Mouse (Mus musculus) layer of hippocampus, adult 9-11 months (tissue): ENCODE data around the gene Nit2.
"Not testable (repeated sequence)": the region's sequence is repeated elsewhere in the genome, so short reads cannot be mapped to it uniquely, and the experiment has no call there.

Source experiments
- DNase-seq: peaks from one replicate; pipeline ENCODE4 v3.0.0; 2022

The Nit2 gene

DNA sequence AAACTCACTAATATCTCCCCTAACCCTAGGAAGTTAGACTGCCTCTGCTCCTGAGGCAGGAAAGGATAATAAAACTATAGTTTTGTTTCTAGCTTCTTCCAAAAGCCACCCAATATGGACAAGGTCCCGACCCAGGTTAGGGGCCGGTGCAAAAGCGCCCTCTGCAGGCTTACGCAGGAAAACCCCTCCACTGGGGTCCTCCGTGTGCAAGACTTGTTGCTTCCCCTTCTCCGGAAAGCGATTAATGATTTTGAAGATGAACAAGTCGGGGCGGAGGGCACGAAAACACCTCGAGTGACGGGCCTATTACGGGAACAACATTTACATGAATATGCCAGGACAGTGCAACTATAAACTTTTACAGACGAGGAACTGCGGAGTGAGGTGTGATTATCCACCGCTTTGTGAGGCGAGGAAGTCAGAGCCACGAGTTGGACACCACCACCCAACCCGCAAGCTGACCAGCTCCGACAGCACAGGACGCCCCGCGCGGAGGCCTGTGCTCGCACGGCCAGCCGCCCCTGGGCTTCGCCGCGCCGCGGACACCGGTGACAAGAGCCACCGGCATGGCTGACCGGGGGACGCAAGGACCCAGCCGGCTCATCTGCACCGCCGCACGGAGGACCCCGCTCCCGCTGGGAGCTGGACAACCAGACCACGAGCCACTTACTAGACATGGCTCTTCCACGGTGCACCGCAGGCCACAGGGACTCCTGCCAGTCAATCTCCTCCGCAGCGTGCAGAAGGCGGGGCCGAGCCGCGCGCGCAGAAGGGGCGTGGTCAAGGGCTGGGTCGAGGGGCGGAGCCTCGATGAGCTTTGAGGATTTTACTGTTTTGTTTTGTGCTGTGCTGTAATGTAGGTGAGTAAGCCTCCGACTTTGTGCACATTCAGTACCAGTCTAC lies at the start of gene Nit2:
TSS of gene Nit2 (minus strand) at position 731 of the 903 bp plus-strand sequence.
- DNase-seq: peak; percentile 92

DNA sequence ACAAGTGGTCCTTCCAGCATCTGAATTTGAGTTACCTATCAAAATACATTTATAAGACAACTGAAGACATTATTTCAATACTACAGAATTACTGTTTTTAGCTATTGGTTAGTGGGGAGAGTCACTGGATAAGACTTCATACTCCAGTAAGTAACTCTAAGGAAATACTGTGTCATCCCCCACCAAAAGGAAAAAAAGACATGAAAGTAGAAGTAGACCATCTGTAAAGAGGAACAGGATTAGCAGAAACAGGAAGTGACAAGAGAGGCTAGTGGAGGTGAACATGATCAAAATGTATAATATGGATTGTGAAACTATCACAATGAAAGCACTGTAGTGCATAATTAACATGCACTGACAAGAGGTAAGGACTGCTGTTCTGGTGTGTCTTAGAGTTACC lies 48.8 kb upstream of the Nit2 start:
- DNase-seq: no peak

DNA sequence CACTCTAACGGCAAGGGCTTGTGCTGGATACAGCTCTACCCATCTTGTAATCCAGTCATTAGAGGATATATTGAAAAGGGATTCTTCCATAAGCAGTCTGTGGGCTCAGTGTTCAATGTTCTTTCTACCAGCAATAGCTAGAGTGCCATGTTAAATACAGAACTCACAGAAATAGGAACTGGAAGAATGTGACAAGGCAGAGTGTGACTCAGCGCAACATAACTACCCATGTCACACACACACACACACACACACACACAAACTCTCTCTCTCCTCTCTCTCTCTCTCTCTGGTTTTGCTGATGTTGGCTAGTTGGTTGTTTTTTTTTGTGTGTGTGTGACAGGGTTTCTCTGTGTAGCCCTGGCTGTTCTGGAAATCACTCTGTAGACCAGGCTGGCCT lies 43.9 kb upstream of the Nit2 start:
- no peak for DNase-seq

DNA sequence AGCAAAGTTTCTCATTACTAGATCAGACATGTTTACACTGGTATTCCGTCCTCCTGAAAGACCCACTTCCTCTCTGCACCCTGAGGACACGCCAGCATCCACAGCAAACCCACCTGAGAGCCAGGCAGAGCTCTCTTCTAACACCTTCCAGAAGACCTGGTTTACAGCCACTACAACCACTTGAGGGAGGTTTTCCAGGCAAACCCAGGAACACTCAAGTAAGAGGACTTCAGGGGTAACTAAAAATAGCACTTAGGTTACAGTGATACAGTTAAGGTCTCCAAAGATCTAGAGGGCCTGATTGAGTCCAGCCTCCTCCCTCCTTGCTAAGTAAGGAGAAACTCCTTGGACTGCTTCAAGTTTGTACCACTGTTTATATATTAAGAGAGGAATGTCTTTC lies 41.2 kb upstream of the Nit2 start:
- no peak for DNase-seq

DNA sequence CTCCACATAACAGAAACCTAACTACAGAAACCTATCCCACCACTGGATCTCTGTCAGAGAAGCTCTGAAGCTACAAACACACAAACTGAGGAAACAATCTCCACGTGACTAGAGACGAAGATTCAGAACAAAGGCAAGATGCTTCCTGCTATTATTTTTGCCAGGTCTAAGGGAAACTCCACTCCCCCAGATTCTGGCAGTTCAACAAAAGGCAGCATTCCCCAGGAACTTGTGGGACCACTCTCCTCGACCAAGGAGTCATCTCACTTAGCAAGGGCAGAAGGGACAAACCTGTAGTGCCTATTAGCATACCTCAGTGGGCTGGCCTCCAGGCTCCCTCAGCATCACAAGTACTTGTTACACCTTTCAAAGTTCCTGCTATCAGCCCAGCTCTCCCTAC lies 30.1 kb upstream of the Nit2 start:
- DNase-seq: no peak

DNA sequence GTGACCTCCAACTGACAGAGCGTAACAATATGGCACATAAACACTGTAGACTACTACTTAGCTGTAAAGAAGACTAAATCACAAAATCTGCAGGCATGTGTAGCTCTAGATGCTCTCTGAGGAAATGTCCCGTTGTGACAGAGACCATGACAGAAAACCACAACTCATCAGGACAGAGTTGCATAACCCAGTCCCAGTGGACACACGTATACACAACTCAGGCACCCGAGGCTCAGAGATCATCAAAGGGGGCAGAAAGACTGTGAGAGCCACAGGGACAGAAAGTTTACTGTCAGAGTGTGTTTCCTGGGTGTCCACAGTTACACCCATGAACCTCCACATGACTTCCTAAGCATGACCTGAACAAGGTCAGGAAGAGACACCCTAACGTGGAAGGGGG lies 29.4 kb upstream of the Nit2 start:
- DNase-seq: no peak

DNA sequence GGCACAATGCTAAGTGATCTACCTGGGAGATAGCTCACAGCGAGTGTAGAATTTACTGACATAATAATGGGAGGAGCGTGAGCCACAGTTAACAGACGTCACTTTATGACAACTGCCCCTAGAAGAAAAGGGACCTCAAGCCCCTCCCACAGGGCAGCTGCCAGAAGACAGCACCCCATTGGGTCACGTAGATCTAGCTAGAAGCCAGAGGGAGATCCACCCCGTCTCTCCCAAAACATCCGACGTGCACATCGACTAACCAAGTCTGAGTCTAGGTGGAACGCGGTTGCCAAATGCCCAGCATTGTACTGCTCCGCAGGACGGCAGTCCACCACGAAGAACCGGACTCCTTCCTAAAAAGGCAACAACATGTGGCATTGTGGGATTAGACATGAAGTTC lies 24.1 kb upstream of the Nit2 start:
- DNase-seq: no peak

DNA sequence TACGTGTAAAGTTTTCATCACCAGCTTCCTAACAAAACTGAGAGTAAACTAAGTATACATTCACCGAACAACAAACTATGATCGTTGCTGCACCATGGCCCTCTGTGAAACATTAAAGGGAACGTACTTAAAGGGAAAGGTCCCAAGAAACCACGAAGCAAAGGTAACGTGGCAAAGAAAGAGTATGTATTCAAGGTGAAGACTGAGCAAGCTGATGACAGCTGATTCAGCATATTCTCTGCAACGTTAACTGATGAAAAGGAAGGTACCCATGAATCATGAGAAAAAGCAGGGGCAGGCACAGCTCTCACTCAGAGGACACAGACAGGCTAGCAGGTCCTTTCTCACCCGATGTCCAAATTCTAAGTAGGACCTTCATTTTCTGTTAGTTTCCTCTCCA lies 23.2 kb upstream of the Nit2 start:
- no peak for DNase-seq

DNA sequence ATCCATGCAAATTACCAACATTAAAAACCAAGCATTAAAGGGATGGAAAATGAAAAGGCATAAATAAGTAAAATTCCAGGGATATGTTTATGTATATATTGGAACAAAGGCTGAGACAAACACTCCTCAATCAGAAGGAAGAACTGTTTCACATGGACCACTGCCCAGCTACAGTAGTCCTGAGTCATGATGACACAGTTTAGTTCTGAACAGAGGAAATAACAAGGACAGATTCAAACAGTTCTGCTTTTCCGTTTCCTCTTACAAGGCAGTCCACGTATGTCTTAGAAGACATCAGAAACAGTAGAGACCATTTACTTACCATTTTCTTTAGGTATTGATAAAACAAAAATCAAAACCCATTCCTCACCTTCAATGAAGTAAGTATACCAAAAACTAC lies 22.4 kb upstream of the Nit2 start:
- peak; percentile 32 for DNase-seq

DNA sequence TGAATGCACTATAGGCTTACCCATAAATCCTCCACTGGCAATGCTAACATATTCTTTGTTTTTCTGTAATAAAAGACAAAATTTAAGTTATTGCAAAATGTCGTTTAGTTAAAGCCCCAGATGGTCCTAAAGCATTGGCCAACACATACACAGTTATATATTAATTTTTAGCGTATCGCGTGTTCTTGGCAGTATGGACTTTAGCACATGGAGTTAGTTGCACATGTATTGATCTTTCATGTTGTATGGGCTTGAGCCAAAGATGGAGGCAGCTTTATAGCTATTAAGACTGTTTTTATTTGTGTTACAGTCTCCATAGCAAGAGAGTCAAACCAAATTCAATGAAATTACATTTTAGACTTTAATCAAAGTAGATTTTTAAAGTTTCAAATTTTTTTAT lies 19.5 kb upstream of the Nit2 start:
- no peak for DNase-seq

DNA sequence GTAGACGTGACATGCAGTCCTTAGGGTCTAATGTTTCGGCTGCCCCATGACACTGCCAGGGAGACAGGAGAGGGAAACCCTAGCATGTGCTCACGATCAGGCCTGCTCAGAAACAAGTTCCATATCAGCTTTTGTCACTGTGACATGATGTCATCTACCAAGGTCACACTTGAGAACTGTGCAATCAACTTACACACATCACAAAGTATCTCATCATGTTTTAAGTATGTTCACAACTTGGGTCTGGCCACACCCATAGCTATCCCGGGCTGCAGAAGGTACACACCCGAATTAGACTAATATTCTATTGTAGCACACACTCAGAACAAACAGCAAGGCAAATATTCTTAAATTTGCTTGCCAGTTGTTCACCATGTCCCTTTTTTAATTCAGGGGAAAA lies 14.9 kb upstream of the Nit2 start:
- DNase-seq: no peak

DNA sequence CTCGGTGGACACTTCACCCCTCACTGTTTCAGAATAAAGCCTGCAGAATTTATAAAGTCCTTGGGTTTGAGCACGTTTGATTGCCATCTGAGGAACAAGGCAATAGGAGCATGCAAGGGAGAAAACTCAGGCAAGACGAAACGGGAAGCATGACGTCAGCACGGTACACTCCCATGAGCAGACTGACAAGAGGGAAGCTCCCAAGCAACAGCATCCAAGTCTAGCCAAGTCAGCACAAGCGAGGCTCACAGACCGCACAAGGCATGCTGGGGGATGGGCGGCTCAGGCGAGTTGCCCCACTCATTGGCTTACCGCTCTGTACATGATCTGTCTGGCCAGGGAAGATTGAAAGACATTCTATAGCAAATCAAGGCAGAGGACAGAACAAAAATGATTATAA lies 14.0 kb upstream of the Nit2 start:
- DNase-seq: peak; percentile 86

DNA sequence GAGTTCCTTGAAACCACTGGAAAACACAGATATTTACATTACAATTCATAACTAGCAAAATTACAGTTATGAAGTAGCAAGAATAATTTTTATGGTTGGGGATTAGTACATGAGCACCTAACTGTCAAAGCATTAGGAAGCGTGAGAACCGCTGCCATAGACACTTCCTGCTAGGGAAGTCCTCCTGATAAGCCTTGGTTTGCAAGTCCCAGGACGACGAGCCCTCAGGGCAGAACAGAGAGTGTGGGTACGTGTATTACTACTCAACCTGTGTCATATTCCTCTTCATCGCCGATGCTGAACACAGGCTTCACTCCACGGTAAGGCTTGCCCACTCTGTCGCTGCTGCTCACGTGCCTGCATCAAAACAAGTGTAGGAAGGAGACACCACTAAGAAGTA lies 10.5 kb upstream of the Nit2 start:
- no peak for DNase-seq

DNA sequence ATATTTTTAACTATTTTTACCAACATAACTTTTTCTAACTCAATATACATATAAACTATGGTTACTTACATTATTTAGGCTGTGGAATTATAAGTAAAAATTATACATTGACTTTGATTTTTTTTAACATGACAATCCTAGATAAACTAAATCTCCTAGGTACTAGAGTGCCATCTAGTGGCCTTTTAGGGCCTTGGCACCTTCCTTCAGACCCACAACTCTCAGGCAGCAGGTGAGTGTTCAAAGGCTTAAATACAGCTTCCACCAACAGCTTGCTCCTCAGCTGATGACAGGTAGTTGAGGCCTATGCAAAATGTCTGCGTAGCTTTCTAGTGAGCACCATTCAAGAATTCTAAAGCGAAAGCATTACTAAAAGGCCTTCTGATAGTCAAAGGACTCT lies 10.1 kb upstream of the Nit2 start:
- no peak for DNase-seq

DNA sequence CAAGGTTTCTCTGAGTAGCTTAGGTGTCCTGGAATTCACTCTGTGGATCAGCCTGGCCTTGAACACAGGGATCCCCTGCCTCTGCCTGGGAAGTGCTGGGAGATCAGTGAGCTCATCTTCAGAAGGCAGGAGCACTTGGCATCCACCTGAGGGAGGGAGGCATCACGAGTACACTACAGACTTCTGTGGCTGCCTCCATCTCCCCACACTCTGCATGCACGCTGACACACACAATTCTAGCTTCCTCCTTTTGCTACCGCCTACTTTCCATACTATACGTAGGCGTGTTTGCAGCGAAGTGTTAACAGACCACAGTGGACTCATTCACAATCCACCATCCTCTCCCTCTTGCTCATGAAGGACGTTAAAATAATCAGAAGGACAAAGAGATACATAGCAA lies 9.1 kb upstream of the Nit2 start:
- DNase-seq: peak; percentile 57

DNA sequence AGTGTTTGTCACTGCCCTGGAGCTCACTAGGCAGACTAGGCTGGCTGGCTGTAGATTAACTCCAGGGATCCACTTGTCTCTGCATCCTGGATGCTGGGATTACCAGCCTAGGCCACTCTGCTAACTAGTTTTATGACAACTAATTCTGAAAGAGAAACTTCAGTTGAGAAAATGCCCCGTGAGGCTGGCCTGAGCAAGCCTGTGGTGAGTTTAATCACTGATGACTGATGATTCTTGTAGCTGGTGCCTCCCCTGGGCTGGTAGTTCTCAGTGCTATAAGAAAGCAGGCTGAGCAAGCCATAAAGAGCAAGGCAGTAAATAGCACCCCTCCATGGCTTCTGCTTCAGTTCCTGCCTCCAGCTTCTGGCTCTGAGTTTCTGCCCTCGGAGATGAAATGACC lies 8.6 kb upstream of the Nit2 start:
- DNase-seq: no peak

DNA sequence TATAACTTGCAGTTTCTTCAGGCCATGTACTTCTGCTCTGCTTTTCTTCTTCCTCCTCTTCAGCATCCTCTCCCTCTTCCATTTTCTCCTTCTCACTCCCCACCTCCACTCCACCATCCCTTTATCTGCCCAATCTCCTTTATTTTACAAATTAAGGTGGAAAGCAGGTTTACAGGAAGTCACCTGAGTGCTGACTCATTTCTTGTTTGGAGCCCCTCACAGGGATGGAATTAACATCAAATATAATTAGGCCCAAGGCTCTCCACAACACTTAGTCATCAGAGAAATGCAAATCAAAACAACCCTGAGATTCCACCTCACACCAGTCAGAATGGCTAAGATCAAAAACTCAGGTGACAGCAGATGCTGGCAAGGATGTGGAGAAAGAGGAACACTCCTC lies 7.3 kb upstream of the Nit2 start:
- DNase-seq: not testable (repeated sequence)

DNA sequence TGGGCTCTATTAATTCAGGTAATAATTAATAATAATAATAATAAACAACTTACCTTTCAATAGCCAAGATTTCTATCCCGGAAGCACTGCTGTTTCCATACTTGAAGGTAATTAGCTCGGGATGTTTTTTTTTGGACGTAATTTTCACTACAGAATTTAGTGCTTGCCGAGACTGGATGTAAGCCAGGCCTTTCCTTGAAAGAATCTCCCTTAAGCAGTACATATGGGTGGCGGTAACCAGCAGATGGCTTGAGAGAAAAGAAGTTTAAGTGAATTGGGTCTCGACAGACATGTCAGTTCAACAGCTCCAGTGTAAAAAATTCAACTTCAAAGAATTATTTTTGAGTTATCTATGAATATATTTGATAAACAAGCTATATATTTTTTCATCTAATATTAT lies 4.4 kb upstream of the Nit2 start:
- peak; percentile 38 for DNase-seq

DNA sequence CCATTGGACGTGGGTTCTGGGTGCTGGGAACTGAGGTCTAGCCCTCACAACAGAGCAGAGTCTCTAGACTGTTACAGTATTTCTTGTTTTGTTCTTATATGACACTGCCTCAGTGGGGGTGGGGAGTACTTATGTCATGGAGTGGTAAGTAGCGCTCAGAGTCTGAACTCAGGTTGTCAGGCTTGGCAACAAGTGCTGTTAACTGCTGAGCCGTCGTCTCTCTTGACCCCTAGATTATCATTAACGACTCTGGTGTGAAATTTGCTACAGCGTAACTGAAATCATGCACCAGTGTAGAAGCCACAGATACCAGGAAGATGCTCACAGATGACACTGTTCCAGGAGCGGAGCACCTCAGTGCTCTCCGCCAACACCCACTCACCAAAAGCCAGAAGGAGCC lies 4.0 kb upstream of the Nit2 start:
- DNase-seq: no peak

DNA sequence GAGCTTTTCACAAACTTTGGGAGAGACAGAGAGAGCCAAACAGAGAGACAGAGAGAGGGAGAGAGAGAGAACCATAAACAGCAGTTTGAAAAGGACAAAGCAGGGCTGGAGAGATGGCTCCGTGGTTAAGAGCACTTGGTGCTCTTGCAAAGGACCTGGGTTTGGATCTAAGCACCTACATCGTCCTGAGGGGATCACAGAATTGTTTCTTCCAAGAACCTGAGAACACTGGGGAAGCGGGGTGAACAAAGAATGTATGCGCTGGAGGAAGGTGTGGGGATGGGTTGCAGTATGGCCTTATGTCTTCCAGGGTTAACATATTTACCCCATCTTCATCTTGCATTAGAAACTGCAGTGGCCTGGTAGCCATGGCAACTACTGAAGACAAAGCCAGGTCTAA lies 1.1 kb upstream of the Nit2 start:
- DNase-seq: no peak

DNA sequence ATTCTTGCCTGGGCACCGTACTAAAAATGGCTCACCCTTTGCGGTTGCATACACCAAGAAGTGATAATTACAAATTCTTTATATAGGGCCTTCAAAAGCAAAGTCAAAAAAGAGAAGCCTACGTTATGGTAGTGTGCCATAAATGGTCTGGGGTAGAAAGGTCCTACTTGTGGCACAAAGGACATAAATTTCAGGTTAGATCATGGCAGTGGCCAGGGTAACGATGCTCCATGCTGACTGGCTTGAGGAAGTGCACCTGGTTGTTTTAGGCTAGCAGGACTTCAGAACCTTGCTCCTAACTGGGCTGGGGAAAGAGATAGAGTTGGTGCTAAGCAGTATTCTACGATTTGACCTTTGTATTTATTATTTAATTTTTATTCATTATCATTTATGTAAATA lies 372 bp upstream of the Nit2 start:
- DNase-seq: no peak

DNA sequence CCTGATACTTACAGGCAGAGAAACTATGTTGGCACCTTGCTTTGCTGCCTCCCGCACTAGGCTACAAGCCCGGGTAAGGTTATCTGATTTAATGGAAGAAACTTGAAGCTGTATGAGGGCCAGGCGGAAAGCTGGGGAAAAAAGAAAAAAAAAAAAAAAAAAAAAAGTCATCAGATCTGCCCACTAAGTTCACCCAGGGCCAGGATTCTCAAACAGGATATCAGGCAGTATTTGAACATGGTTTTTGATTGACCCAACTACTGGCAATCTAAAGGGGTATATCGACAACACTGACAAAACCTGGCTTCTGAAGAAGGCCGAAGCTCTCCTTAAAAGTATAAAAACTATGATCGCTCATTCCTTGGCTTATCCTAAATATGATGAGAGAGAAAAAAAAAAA lies 1.1 kb downstream of the Nit2 start:
- no peak for DNase-seq

DNA sequence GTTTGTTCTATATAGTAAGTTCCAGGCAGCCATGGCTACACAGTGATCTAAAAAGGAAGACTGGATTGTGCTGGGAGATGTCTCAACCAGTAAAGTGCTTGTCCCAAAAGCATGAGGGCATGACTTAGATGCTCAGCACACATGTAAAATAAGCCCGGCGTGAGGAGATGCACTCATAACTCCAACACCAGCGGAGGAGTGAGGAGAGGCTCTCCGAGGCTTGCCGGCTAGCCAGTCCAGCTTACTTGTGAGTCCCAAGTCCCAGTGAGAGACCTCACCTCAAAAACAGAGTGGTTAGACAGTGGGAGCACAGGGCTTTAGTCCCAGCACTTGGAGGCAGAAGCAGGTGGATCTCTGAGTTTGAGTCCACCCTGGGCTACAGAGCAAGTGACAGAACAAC lies 2.0 kb downstream of the Nit2 start:
- no peak for DNase-seq

DNA sequence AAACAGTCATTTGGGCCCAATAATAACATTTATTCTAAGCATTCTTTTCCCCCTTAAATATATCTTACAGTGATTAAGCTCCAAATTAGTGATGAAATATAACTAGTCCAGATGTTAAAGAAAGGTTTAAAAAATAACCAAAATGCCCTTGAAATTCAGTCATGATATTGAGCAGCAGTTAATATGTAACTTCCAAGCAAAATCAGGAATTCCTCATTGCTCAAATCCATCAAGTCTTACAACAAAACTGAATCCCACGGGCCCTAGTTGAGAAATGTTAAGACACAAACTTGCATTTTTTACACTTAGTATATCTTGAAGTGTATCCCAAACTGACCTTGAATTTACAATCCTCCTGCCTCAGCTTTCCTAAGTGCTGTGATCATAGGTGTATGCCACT lies 3.4 kb downstream of the Nit2 start:
- DNase-seq: no peak

DNA sequence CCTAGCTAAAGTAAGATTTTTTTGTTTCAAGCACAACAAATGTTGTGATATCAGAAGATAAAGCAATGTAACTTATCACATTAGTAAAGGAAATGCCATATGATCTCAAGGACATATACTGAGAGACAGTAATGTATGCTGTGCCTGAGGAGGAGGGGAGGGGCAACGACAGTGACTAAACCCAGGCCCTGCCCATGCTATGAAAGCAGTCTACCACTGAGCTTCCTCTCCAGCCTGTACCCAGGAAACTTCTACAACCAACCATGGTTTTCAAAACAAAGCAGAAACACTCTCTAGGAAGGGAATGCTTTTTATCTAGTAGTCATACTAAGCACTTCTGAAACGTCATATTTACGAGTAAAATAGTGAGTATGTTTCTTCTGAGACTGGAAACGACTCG lies 4.3 kb downstream of the Nit2 start:
- no peak for DNase-seq
